Mouse (Mus musculus): ENCODE measurements around the gene Efcab1.
"Not testable (repeated sequence)": the region's sequence is repeated elsewhere in the genome, so short reads cannot be mapped to it uniquely, and the experiment has no call there.

Gene Efcab1

GRCm38 (mm10) chr16:14906393-14907100, at the start of gene Efcab1:
TSS of gene Efcab1 (plus strand) at chr16:14906606.
- DNase-seq: no peak

- DNase-seq: no peak
Measured at GRCm38 (mm10) chr16:14859443-14859842, 47.0 kb upstream of the Efcab1 start.

- DNase-seq: no peak
Measured at GRCm38 (mm10) chr16:14884916-14885315, 21.5 kb upstream of the Efcab1 start.

GRCm38 (mm10) chr16:14885372-14885771, 21.0 kb upstream of the Efcab1 start:
- no peak for DNase-seq

GRCm38 (mm10) chr16:14892492-14892891, 13.9 kb upstream of the Efcab1 start:
- DNase-seq: no peak

- DNase-seq: no peak
Measured at GRCm38 (mm10) chr16:14893864-14894263, 12.5 kb upstream of the Efcab1 start.

GRCm38 (mm10) chr16:14894713-14895112, 11.7 kb upstream of the Efcab1 start:
- no peak for DNase-seq

- no peak for DNase-seq
Measured at GRCm38 (mm10) chr16:14895543-14895942, 10.9 kb upstream of the Efcab1 start.

GRCm38 (mm10) chr16:14930711-14931110, 24.3 kb downstream of the Efcab1 start:
- DNase-seq: not testable (repeated sequence)

- not testable (repeated sequence) for DNase-seq
Measured at GRCm38 (mm10) chr16:14936478-14937166, 30.2 kb downstream of the Efcab1 start.

GRCm38 (mm10) chr16:14939552-14939951, 33.1 kb downstream of the Efcab1 start:
- DNase-seq: no peak

- DNase-seq: no peak
Measured at GRCm38 (mm10) chr16:14939994-14940715, 33.7 kb downstream of the Efcab1 start.

GRCm38 (mm10) chr16:14940898-14941297, 34.5 kb downstream of the Efcab1 start:
- DNase-seq: no peak

- no peak for DNase-seq
Measured at GRCm38 (mm10) chr16:14943530-14943929, 37.1 kb downstream of the Efcab1 start.

- not testable (repeated sequence) for DNase-seq
Measured at GRCm38 (mm10) chr16:14947561-14947960, 41.2 kb downstream of the Efcab1 start.

GRCm38 (mm10) chr16:14951894-14952293, 45.5 kb downstream of the Efcab1 start:
- DNase-seq: no peak

GRCm38 (mm10) chr16:14959743-14960142, 53.3 kb downstream of the Efcab1 start:
- no peak for DNase-seq

GRCm38 (mm10) chr16:14973696-14974095, 67.3 kb downstream of the Efcab1 start:
- no peak for DNase-seq

- DNase-seq: no peak
Measured at GRCm38 (mm10) chr16:14979228-14979627, 72.8 kb downstream of the Efcab1 start.

- DNase-seq: no peak
Measured at GRCm38 (mm10) chr16:14989614-14990268, 83.3 kb downstream of the Efcab1 start.

GRCm38 (mm10) chr16:14991001-14991400, 84.6 kb downstream of the Efcab1 start:
- DNase-seq: no peak

GRCm38 (mm10) chr16:14992461-14993107, 86.2 kb downstream of the Efcab1 start:
- DNase-seq: no peak

GRCm38 (mm10) chr16:15014724-15015123, 108.3 kb downstream of the Efcab1 start:
- no peak for DNase-seq
